Mouse (Mus musculus) MEL (cell line): ENCODE results near the gene Psmc1.

ENCODE experiments used
- BHLHE40 ChIP-seq: IDR thresholded peaks from 2 replicates; pipeline ENCODE4 v1.6.1; 2012; ENCODE audit warnings: low read depth, mild to moderate bottlenecking, inconsistent platforms, low read length, improper control_type of control experiment, borderline replicate concordance
- CHD1 ChIP-seq: IDR thresholded peaks from 2 replicates; pipeline ENCODE4 v1.6.1; 2012; ENCODE audit warnings: low read depth, mild to moderate bottlenecking, inconsistent platforms, low read length, improper control_type of control experiment
- CHD2 ChIP-seq: IDR thresholded peaks from 2 replicates; pipeline ENCODE4 v1.6.1; 2011; ENCODE audit warnings: low read length, improper control_type of control experiment
- CTCF ChIP-seq, 3 experiments: IDR thresholded peaks in 2 of 3; conservative IDR thresholded peaks in 1 of 3; 2 replicates each; pipeline ENCODE4 v1.5.1; 2011 to 2012; ENCODE audit warnings: low read length in 3 of 3, low read depth in 2 of 3, mild to moderate bottlenecking in 2 of 3, improper control_type of control experiment in 1 of 3, inconsistent platforms in 1 of 3, mixed read lengths in 1 of 3, moderate library complexity in 1 of 3; ENCODE audit not compliant: control insufficient read depth in 1 of 3, insufficient read depth in 1 of 3, poor library complexity in 1 of 3, severe bottlenecking in 1 of 3
- EP300 ChIP-seq, 2 experiments: IDR thresholded peaks; 2 replicates each; pipeline ENCODE4 v1.6.1; 2011; ENCODE audit warnings: improper control_type of control experiment in 2 of 2, low read length in 2 of 2, low read depth in 1 of 2, mild to moderate bottlenecking in 1 of 2
- GATA1 ChIP-seq: IDR thresholded peaks from 2 replicates; pipeline ENCODE4 v1.6.1; 2011; ENCODE audit warnings: low read depth, low read length, improper control_type of control experiment
- HCFC1 ChIP-seq: IDR thresholded peaks from 2 replicates; pipeline ENCODE4 v1.6.1; 2012; ENCODE audit warnings: low read depth, mild to moderate bottlenecking, inconsistent platforms, low read length, improper control_type of control experiment, moderate library complexity
- KAT2A ChIP-seq: conservative IDR thresholded peaks from 2 replicates; pipeline ENCODE4 v1.6.1; 2012; ENCODE audit warnings: low read depth, low read length, improper control_type of control experiment, inconsistent platforms
- MYB ChIP-seq: IDR thresholded peaks from 2 replicates; pipeline ENCODE4 v1.6.1; 2011; ENCODE audit warnings: mild to moderate bottlenecking, low read depth, low read length, improper control_type of control experiment
- POLR2A ChIP-seq, 2 experiments: IDR thresholded peaks; 2 replicates each; pipeline ENCODE4 v1.6.1; 2011 to 2012; ENCODE audit warnings: low read length in 2 of 2, mild to moderate bottlenecking in 2 of 2, control low read depth in 1 of 2, improper control_type of control experiment in 1 of 2, low read depth in 1 of 2, moderate library complexity in 1 of 2; ENCODE audit not compliant: control insufficient read depth in 1 of 2, insufficient read depth in 1 of 2, poor library complexity in 1 of 2
- POLR2AphosphoS2 ChIP-seq: IDR thresholded peaks from 2 replicates; pipeline ENCODE4 v1.6.1; 2011; ENCODE audit warnings: low read length, improper control_type of control experiment
- USF1 ChIP-seq: IDR thresholded peaks from 2 replicates; pipeline ENCODE4 v1.6.1; 2014; ENCODE audit warnings: low read depth, mild to moderate bottlenecking, inconsistent platforms, low read length, improper control_type of control experiment, moderate library complexity

DNA sequence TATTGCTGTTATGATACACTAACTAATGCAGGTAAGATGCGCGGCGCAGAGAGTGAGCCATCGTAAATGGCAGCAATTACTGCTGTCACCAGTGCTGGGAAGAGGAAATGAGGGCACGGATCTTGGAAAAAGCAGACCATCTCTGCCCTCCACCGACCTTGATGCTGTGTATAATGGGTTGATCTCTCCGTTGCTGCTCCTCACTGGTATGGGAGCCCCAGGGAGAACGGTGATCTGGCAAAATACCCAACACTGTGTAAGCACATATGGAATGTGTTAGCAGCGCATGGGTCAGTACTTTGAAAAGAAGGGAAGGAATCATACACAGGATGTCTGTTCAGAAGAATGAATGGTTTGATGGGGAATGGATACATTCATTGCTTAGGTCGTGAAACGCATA, 16.9 kb upstream of the Psmc1 start:
- TF ChIP-seq POLR2AphosphoS2, result no peak
- no peak for TF ChIP-seq CTCF (IDR thresholded peaks at IDR 0.05 in 2 of 3, conservative IDR thresholded peaks at IDR 0.05 in 1 of 3; ENCODE audit: control insufficient read depth in 1 of 3, insufficient read depth in 1 of 3, low read depth in 2 of 3, low read length in 3 of 3, poor library complexity in 1 of 3, severe bottlenecking in 1 of 3)
- no peak for TF ChIP-seq CHD2
- no peak for TF ChIP-seq EP300 (IDR thresholded peaks at IDR 0.05; ENCODE audit: low read depth in 1 of 2, low read length in 2 of 2)
- no peak for TF ChIP-seq USF1
- no peak for TF ChIP-seq MYB
- TF ChIP-seq KAT2A, result no peak
- TF ChIP-seq CHD1, result no peak
- TF ChIP-seq POLR2A (IDR thresholded peaks at IDR 0.05; ENCODE audit: control insufficient read depth in 1 of 2, insufficient read depth in 1 of 2, low read depth in 1 of 2, low read length in 2 of 2, poor library complexity in 1 of 2), result no peak
- TF ChIP-seq BHLHE40, result no peak
- no peak for TF ChIP-seq GATA1
- no peak for TF ChIP-seq HCFC1
